In the genomic region with DNA sequence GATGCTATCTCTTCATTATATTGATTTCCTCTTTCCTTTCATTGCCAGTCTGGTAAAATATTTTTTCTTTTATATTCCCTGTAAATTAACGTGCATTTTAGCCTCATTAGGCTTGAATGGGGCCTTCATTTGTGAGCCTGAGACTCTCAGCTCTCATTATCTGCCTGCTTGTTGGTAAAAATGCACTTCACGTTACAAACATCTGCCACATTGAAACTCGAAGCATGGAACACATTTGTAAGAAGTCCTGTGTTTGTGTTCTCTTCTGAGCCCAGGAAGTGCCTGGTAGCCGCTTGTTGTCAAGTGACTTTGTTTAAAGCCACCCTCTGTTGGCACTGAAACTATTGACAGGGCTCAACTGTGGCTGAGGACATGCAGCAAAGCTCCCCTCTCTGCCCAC, we compare ENCODE assay signal across 25 mouse cellular contexts. TPM values are rescaled to one million over a fixed set of nuclear protein-coding genes. Genes with fewer than 3 reads are reported as not detected.
DNase-seq lines count a peak whose midpoint lies in the region; ATAC-seq and TF ChIP-seq lines count a peak whose summit lies in the region.
"Had no signal": no experiment of that assay in that cellular context is flagged by ENCODE, and none has a peak within 500 bp of the region (broad histone marks: within the 10 kb centered on the region; RNA-seq: fewer than 3 reads in every experiment).

No protein-coding gene starts in this region.

- 39% methylated on average over 4 of the region's 4 CpGs for WGBS in hindbrain, postnatal 0 days
- WGBS in hindbrain, embryonic 14.5 days = 45% methylated on average over 4 of the region's 4 CpGs
- 54% methylated on average over 4 of the region's 4 CpGs for WGBS in neural tube, embryonic 13.5 days
- 14% methylated on average over 4 of the region's 4 CpGs for WGBS in forebrain, embryonic 15.5 days
- WGBS in kidney, embryonic 14.5 days = 74% methylated on average over 4 of the region's 4 CpGs

- ATAC-seq in hindbrain, postnatal 0 days = 0 out of 2 replicates have a peak, but pooled peaks have one; percentile 16
- ATAC-seq in hindbrain, embryonic 14.5 days (ENCODE audit: low FRiP score) = no peak
- no peak; the same call in 1 of the 2 replicates for ATAC-seq in neural tube, embryonic 13.5 days (ENCODE audit: low read depth)
- 0 out of 2 replicates have a peak, but pooled peaks have one; percentile 23 for ATAC-seq in forebrain, embryonic 15.5 days (replicated peaks)
- no peak for ATAC-seq in kidney, embryonic 14.5 days (ENCODE audit: low FRiP score, low TSS enrichment)
- ATAC-seq: intestine, postnatal 0 days; liver, postnatal 0 days had no signal

- H3K27me3 ChIP-seq in hindbrain, postnatal 0 days (ENCODE audit: insufficient read depth, low read length) = no peaks in the 10 kb centered on the region
- H3K27me3 ChIP-seq in hindbrain, embryonic 14.5 days (ENCODE audit: control insufficient read depth, insufficient read depth, low read length) = no peaks in the 10 kb centered on the region
- H3K27me3 ChIP-seq in neural tube, embryonic 13.5 days = no peaks in the 10 kb centered on the region
- no peaks in the 10 kb centered on the region for H3K27me3 ChIP-seq in forebrain, embryonic 15.5 days
- no peaks in the 10 kb centered on the region for H3K27me3 ChIP-seq in kidney, embryonic 14.5 days (ENCODE audit: control insufficient read depth, insufficient read depth, low read length)
- H3K27me3 ChIP-seq: embryonic facial prominence, embryonic 13.5 days had no signal

- H3K4me1 ChIP-seq in hindbrain, postnatal 0 days (ENCODE audit: insufficient read depth, low read length) = no peaks in the 10 kb centered on the region
- H3K4me1 ChIP-seq in hindbrain, embryonic 14.5 days (replicated peaks; ENCODE audit: control insufficient read depth, insufficient read depth, low read length) = no peaks in the 10 kb centered on the region
- peaks cover 4% of the 10 kb centered on the region; the same call in 1 of the 2 replicates for H3K4me1 ChIP-seq in neural tube, embryonic 13.5 days (replicated peaks)
- H3K4me1 ChIP-seq in forebrain, embryonic 15.5 days = peaks cover 13% of the 10 kb centered on the region
- H3K4me1 ChIP-seq in kidney, embryonic 14.5 days (ENCODE audit: control insufficient read depth, insufficient read depth, low read length) = peaks cover 8% of the 10 kb centered on the region
- H3K4me1 ChIP-seq: embryonic facial prominence, embryonic 13.5 days had no signal

- H3K9me3 ChIP-seq in hindbrain, postnatal 0 days (ENCODE audit: low read length) = no peaks in the 10 kb centered on the region
- no peaks in the 10 kb centered on the region for H3K9me3 ChIP-seq in hindbrain, embryonic 14.5 days (ENCODE audit: control insufficient read depth, low read length)
- H3K9me3 ChIP-seq in neural tube, embryonic 13.5 days = no peaks in the 10 kb centered on the region
- H3K9me3 ChIP-seq in forebrain, embryonic 15.5 days = no peaks in the 10 kb centered on the region
- no peaks in the 10 kb centered on the region; the same call in 1 of the 2 replicates for H3K9me3 ChIP-seq in kidney, embryonic 14.5 days (ENCODE audit: control insufficient read depth, low read length)

- H3K27ac ChIP-seq in hindbrain, postnatal 0 days = 0 out of 2 replicates have a peak overlapping the region, but pooled peaks have one; percentile 16
- no peak overlapping the region; the same call in 1 of the 2 replicates for H3K27ac ChIP-seq in hindbrain, embryonic 14.5 days
- H3K27ac ChIP-seq in neural tube, embryonic 13.5 days (replicated peaks) = peak overlapping the region; percentile 57
- peak overlapping the region; percentile 71 for H3K27ac ChIP-seq in forebrain, embryonic 15.5 days (replicated peaks)
- no peak overlapping the region for H3K27ac ChIP-seq in kidney, embryonic 14.5 days (ENCODE audit: low read depth, low read length)
- H3K27ac ChIP-seq: embryonic facial prominence, embryonic 13.5 days; left cerebral cortex, adult 2 months had no signal

- H3K36me3 ChIP-seq in hindbrain, postnatal 0 days (ENCODE audit: insufficient read depth, low read length) = 0 out of 2 replicates have a peak, but pooled peaks cover 11% of the 10 kb centered on the region
- H3K36me3 ChIP-seq in hindbrain, embryonic 14.5 days (replicated peaks; ENCODE audit: control insufficient read depth, insufficient read depth) = peaks cover 24% of the 10 kb centered on the region
- peaks cover 26% of the 10 kb centered on the region for H3K36me3 ChIP-seq in neural tube, embryonic 13.5 days
- peaks cover 11% of the 10 kb centered on the region for H3K36me3 ChIP-seq in forebrain, embryonic 15.5 days
- peaks cover 13% of the 10 kb centered on the region for H3K36me3 ChIP-seq in kidney, embryonic 14.5 days (ENCODE audit: control insufficient read depth, insufficient read depth, low read length)

- no peak for TF ChIP-seq CTCF in hindbrain, postnatal 0 days (IDR thresholded peaks at IDR 0.05; ENCODE audit: low read depth)

- H3K4me2 ChIP-seq in hindbrain, postnatal 0 days (ENCODE audit: low read depth, low read length) = no peak overlapping the region
- no peak overlapping the region for H3K4me2 ChIP-seq in hindbrain, embryonic 14.5 days (replicated peaks)
- H3K4me2 ChIP-seq in neural tube, embryonic 13.5 days = no peak overlapping the region
- no peak overlapping the region for H3K4me2 ChIP-seq in forebrain, embryonic 15.5 days (replicated peaks)
- no peak overlapping the region for H3K4me2 ChIP-seq in kidney, embryonic 14.5 days (replicated peaks; ENCODE audit: low read depth, low read length)
- H3K4me2 ChIP-seq: embryonic facial prominence, embryonic 13.5 days had no signal

- no peak overlapping the region for H3K4me3 ChIP-seq in hindbrain, postnatal 0 days (ENCODE audit: low read length)
- no peak overlapping the region for H3K4me3 ChIP-seq in hindbrain, embryonic 14.5 days (replicated peaks; ENCODE audit: low read length)
- no peak overlapping the region for H3K4me3 ChIP-seq in neural tube, embryonic 13.5 days
- no peak overlapping the region for H3K4me3 ChIP-seq in forebrain, embryonic 15.5 days
- H3K4me3 ChIP-seq in kidney, embryonic 14.5 days (ENCODE audit: low read length) = no peak overlapping the region
- H3K4me3 ChIP-seq: embryonic facial prominence, embryonic 13.5 days; left cerebral cortex, adult 2 months had no signal

- peak; percentile 22 for DNase-seq in hindbrain, postnatal 0 days (ENCODE audit: low spot score)
- no peak for DNase-seq in hindbrain, embryonic 14.5 days (ENCODE audit: low spot score)
- DNase-seq in neural tube, embryonic 10.5 days (ENCODE audit: extremely low spot score, low spot score) = no peak
- no peak for DNase-seq in heart, adult 11 months
- DNase-seq: gastrocnemius, postnatal 25 days; left cerebral cortex, postnatal 4 days; liver; liver, postnatal 0 days; lung, postnatal 10 days; thymus, postnatal 25 days had no signal

- no peak overlapping the region for H3K9ac ChIP-seq in hindbrain, postnatal 0 days (replicated peaks; ENCODE audit: low read length)
- H3K9ac ChIP-seq in hindbrain, embryonic 14.5 days = no peak overlapping the region
- H3K9ac ChIP-seq in neural tube, embryonic 13.5 days = no peak overlapping the region
- H3K9ac ChIP-seq in forebrain, embryonic 15.5 days (replicated peaks) = no peak overlapping the region
- H3K9ac ChIP-seq in kidney, embryonic 14.5 days (ENCODE audit: low read depth, low read length) = no peak overlapping the region
- H3K9ac ChIP-seq: embryonic facial prominence, embryonic 13.5 days; liver, postnatal 0 days had no signal

RNA-seq across cellular contexts. Expression of a gene that starts 38.0 kb away (rescaled TPM):
- 52.0 and 55.9 TPM in 2 replicates for total RNA-seq in hindbrain, postnatal 0 days (2014; rRNA removed)
- 55.0 and 55.4 TPM in 2 replicates for polyA plus RNA-seq in hindbrain, postnatal 0 days (2015; fragmentation: Nextera tagmentation; extraction: Ambion mirVana)
- 19.7 and 24.3 TPM in 2 replicates for polyA plus RNA-seq in hindbrain, embryonic 14.5 days (2014; fragmentation: Nextera tagmentation; extraction: Ambion mirVana)
- 10.5 and 10.8 TPM in 2 replicates for polyA plus RNA-seq in neural tube, embryonic 13.5 days (2015; fragmentation: Nextera tagmentation; extraction: Ambion mirVana)
- 17.5 and 17.6 TPM in 2 replicates for polyA plus RNA-seq in forebrain, embryonic 15.5 days (2015; fragmentation: Nextera tagmentation; extraction: Ambion mirVana)
- 0.27 and 0.57 TPM in 2 replicates for polyA plus RNA-seq in kidney, embryonic 14.5 days (2014; fragmentation: Nextera tagmentation; extraction: Ambion mirVana)
- total RNA-seq: hematopoietic stem cell, adult 5-6 weeks; megakaryocyte-erythroid progenitor cell, adult 5-6 weeks had no signal
- polyA plus RNA-seq: small intestine, adult 2 months had no signal

RNA-seq across cellular contexts. Expression of a gene that starts 53.2 kb away (rescaled TPM):
- not detected in 2 replicates for total RNA-seq in hindbrain, postnatal 0 days (2014; rRNA removed)
- 0.73 TPM in 1 of 2 replicates, not detected in the other for polyA plus RNA-seq in hindbrain, postnatal 0 days (2015; fragmentation: Nextera tagmentation; extraction: Ambion mirVana)
- polyA plus RNA-seq in hindbrain, embryonic 14.5 days (2014; fragmentation: Nextera tagmentation; extraction: Ambion mirVana) = not detected in 2 replicates
- not detected in 2 replicates for polyA plus RNA-seq in neural tube, embryonic 13.5 days (2015; fragmentation: Nextera tagmentation; extraction: Ambion mirVana)
- polyA plus RNA-seq in forebrain, embryonic 15.5 days (2015; fragmentation: Nextera tagmentation; extraction: Ambion mirVana) = not detected in 2 replicates
- not detected in 2 replicates for polyA plus RNA-seq in kidney, embryonic 14.5 days (2014; fragmentation: Nextera tagmentation; extraction: Ambion mirVana)
- total RNA-seq: adrenal gland, adult 18-20 months; adrenal gland, postnatal 4 days; gastrocnemius, postnatal 25 days; hematopoietic stem cell, adult 5-6 weeks; left cerebral cortex, postnatal 4 days; megakaryocyte-erythroid progenitor cell, adult 5-6 weeks had no signal
- polyA plus RNA-seq: C2C12; embryonic facial prominence, embryonic 13.5 days; heart, embryonic 16.5 days; intestine, postnatal 0 days; kidney, embryonic 16.5 days; large intestine, adult 2 months; liver, postnatal 0 days; small intestine, adult 2 months had no signal

Comparison
In these comparisons a context has a peak if more than half of its experiments do, and no peak if none do; other contexts are left out.
1. ATAC-seq: peak in hindbrain, postnatal 0 days (single experiment) and forebrain, embryonic 15.5 days (single experiment); none in hindbrain, embryonic 14.5 days (single experiment), neural tube, embryonic 13.5 days (single experiment) and kidney, embryonic 14.5 days (single experiment).
2. H3K27ac ChIP-seq: peak in hindbrain, postnatal 0 days (single experiment), neural tube, embryonic 13.5 days (single experiment) and forebrain, embryonic 15.5 days (single experiment); none in hindbrain, embryonic 14.5 days (single experiment) and kidney, embryonic 14.5 days (single experiment).